ENCODE assay signal across 19 mouse cellular contexts in genomic region chr13:31465141-31465540, GRCm38 (mm10).
DNase-seq lines count a peak whose midpoint lies in the region; TF ChIP-seq lines count a peak whose summit lies in the region.
"Had no signal": no experiment of that assay in that cellular context is flagged by ENCODE, and none has a peak within 500 bp of the region (broad histone marks: within the 10 kb centered on the region; RNA-seq: fewer than 3 reads in every experiment).

No protein-coding gene starts in this region.

- H3K27me3 ChIP-seq in C2C12 (ENCODE audit: control insufficient read depth, insufficient read depth, insufficient read length) (no peaks in the 10 kb centered on the region), myocyte (ENCODE audit: control insufficient read depth, insufficient read depth, insufficient read length) (no peaks in the 10 kb centered on the region)
- H3K27me3 ChIP-seq in thymus, adult 2 months (ENCODE audit: control insufficient read depth, insufficient read depth, low read length) = no peaks in the 10 kb centered on the region
- H3K27me3 ChIP-seq: embryonic facial prominence, embryonic 13.5 days; embryonic facial prominence, embryonic 15.5 days; forebrain, embryonic 12.5 days; Patski had no signal

- peak; percentile 31 for DNase-seq in 3134 (ENCODE audit: extremely low read depth, insufficient read length, low spot score)
- no peak for DNase-seq in thymus, adult 2 months
- no peak for DNase-seq in embryo, embryonic 11 days
- DNase-seq: adrenal gland, adult 8-10 months; adrenal gland, postnatal 14 days; adrenal gland, postnatal 36 days; B cell, adult 2 months; cerebellum, adult 11-12 months; cerebellum, adult 2 months; cerebellum, adult 9-10 months; cerebellum, postnatal 25 days had no signal

- no peaks in the 10 kb centered on the region for H3K36me3 ChIP-seq in C2C12 (ENCODE audit: control insufficient read depth, insufficient read depth)
- H3K36me3 ChIP-seq in myocyte (ENCODE audit: control insufficient read depth, insufficient read depth) = no peaks in the 10 kb centered on the region
- no peaks in the 10 kb centered on the region for H3K36me3 ChIP-seq in thymus, adult 2 months (ENCODE audit: control insufficient read depth, insufficient read depth, low read length)
- H3K36me3 ChIP-seq: embryonic facial prominence, embryonic 13.5 days; embryonic facial prominence, embryonic 15.5 days; forebrain, embryonic 10.5 days; forebrain, embryonic 12.5 days had no signal

- TF ChIP-seq CTCF in C2C12 (IDR thresholded peaks at IDR 0.05; ENCODE audit: control insufficient read depth, insufficient read depth, insufficient read length) = no peak
- no peak for TF ChIP-seq CTCF in thymus, adult 2 months (IDR thresholded peaks at IDR 0.05; ENCODE audit: borderline replicate concordance, control insufficient read depth, extremely low read depth, insufficient read depth, low read length, poor library complexity)

- no peak for TF ChIP-seq POLR2A in myocyte (IDR thresholded peaks at IDR 0.05; ENCODE audit: insufficient read length, low read depth)
- no peak for TF ChIP-seq POLR2A in thymus, adult 2 months (IDR thresholded peaks at IDR 0.05; ENCODE audit: control insufficient read depth, extremely low read depth, insufficient read depth, low read length, poor library complexity)

- H3K4me2 ChIP-seq in myocyte (ENCODE audit: low read depth) = peak overlapping the region; percentile 5
- H3K4me2 ChIP-seq: embryonic facial prominence, embryonic 13.5 days; embryonic facial prominence, embryonic 15.5 days; forebrain, embryonic 12.5 days had no signal

- 85% methylated on average over 8 of the region's 8 CpGs for WGBS in thymus, adult 2 months

- no peak overlapping the region for H3K4me3 ChIP-seq in C2C12 (ENCODE audit: insufficient read depth, poor library complexity, severe bottlenecking)
- no peak overlapping the region for H3K4me3 ChIP-seq in myocyte
- H3K4me3 ChIP-seq in thymus, adult 2 months (ENCODE audit: control insufficient read depth, insufficient read depth, low read length) = no peak overlapping the region
- H3K4me3 ChIP-seq: embryonic facial prominence, embryonic 13.5 days; embryonic facial prominence, embryonic 15.5 days; erythroblast, embryonic 14.5 days; forebrain, embryonic 10.5 days; forebrain, embryonic 12.5 days had no signal

- H3K4me1 ChIP-seq in thymus, adult 2 months (replicated peaks; ENCODE audit: control insufficient read depth, insufficient read depth, low read length) = no peaks in the 10 kb centered on the region
- H3K4me1 ChIP-seq: embryonic facial prominence, embryonic 13.5 days; embryonic facial prominence, embryonic 15.5 days; forebrain, embryonic 10.5 days; forebrain, embryonic 12.5 days had no signal

- H3K79me3 ChIP-seq in C2C12 (ENCODE audit: low read depth) = no peaks in the 10 kb centered on the region

- H3K79me2 ChIP-seq in C2C12 (ENCODE audit: control insufficient read depth, insufficient read depth) (no peaks in the 10 kb centered on the region), myocyte (ENCODE audit: control insufficient read depth, insufficient read depth) (no peaks in the 10 kb centered on the region)

- H3ac ChIP-seq in C2C12 (ENCODE audit: control insufficient read depth, insufficient read length, low read depth) (no peak overlapping the region), myocyte (ENCODE audit: control insufficient read depth, insufficient read length) (no peak overlapping the region)

- no peak overlapping the region for H3K27ac ChIP-seq in thymus, adult 2 months (ENCODE audit: control insufficient read depth, insufficient read depth, low read length)
- H3K27ac ChIP-seq: embryonic facial prominence, embryonic 13.5 days; embryonic facial prominence, embryonic 15.5 days; forebrain, embryonic 10.5 days; forebrain, embryonic 12.5 days had no signal

TF ChIP-seq in C2C12, 6 proteins besides CTCF, POLR2A, EP300 and RAD21:
- TF ChIP-seq MYOG (IDR thresholded peaks at IDR 0.05; ENCODE audit: control insufficient read depth, extremely low read depth, insufficient read length) (no peak), MAX (IDR thresholded peaks at IDR 0.05) (peak; percentile 78), USF1 (IDR thresholded peaks at IDR 0.05; ENCODE audit: low read depth) (peak; percentile 70), MYOD1 (IDR thresholded peaks at IDR 0.05; ENCODE audit: control insufficient read depth, insufficient read length, low read depth) (peak; percentile 4), FOSL1 (IDR thresholded peaks at IDR 0.05; ENCODE audit: insufficient read depth, low read length, poor library complexity, severe bottlenecking) (no peak), CEBPB (IDR thresholded peaks at IDR 0.05; ENCODE audit: low read depth) (no peak)

TF ChIP-seq in myocyte, 11 proteins besides CTCF, POLR2A, EP300 and RAD21:
- no peak for TF ChIP-seq TCF3 (IDR thresholded peaks at IDR 0.05; ENCODE audit: insufficient read length, low read depth)
- no peak for TF ChIP-seq MYOG (IDR thresholded peaks at IDR 0.05; ENCODE audit: control insufficient read depth in 1 of 3, insufficient read depth in 1 of 3, insufficient read length in 2 of 3, low read depth in 2 of 3)
- peak; percentile 53 for TF ChIP-seq USF1 (IDR thresholded peaks at IDR 0.05; ENCODE audit: low read depth)
- no peak for TF ChIP-seq CEBPB (IDR thresholded peaks at IDR 0.05; ENCODE audit: insufficient read depth, poor library complexity, severe bottlenecking)
